Mouse (Mus musculus): ENCODE measurements at regions not wholly inside any gene's neighbourhood (a gene's known extent, or its start where the extent isn't known, plus 50 kb on each side); places are given as distances from the start of the nearest gene placed in this dataset.

DNA sequence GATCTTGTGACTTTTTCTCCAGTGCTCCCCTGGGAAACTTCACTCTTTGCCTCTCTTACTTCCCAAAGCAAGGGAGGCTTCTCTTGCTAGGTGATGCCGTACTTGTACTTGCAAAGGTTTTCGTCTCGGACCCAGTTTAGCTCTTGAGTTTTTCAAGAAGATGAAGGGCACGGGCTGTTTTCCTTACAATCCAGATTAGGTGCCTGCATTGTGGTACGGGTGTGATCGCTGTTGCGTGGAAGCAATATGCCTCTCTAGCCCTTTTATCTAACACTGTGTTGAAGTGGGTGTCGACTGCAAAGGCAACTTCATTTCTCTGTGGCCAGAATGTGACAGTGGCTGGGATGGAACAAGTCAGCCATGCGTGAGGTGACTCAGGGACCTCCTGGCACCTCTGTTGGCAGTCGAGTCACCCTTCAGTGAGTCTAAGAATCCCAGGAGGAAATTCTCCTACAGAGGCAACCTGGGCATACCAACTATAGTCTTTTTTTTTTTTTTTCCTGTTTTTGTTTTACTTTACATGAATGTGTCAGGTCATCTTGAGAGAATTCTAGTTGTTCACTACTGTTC lies 138.7 kb upstream of the Dnajc19 start:
- no peak for DNase-seq

DNA sequence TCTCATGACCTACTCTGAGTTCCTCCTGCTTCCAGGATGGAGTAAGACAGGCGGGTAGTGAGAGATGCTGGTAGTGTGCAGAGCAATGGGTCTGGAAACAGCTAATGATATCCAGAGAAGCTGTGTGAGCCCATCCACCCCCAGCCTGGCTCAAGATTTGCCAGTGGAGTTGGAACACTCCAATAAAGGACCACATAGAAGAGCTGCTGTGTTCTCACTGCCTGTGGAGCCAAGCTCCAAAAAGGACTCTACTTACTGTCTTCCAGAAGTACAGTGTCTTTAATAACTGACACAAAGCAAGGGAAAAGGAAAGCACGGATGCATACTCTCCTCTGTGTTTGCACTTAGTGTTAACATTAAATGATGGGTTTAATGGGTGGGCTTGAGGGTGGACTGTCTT lies 138.0 kb upstream of the Dnajc19 start:
- no peak for DNase-seq

GRCm38 (mm10) chr3:34217911-34218310 lies 136.8 kb upstream of the Dnajc19 start:
- no peak for DNase-seq

DNA sequence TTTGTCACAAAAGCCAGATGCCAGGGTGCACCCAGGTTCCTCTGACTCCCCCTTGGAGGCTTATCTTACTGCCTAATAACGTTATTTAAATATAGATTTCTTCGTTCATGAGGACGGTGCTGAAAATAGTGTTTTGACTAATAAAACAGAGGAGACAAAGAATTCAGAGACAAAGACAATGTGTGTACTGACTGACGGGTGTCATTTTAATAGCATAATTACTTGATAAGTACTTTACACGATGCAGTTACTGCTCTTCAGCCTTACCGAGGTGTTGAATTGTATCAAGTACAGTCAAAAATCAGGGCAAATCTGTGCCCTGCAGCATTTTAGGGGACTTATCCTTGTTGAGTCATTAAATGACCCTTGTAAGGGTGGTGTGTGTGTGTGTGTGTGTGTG lies 133.1 kb upstream of the Dnajc19 start:
- DNase-seq, result no peak

DNA sequence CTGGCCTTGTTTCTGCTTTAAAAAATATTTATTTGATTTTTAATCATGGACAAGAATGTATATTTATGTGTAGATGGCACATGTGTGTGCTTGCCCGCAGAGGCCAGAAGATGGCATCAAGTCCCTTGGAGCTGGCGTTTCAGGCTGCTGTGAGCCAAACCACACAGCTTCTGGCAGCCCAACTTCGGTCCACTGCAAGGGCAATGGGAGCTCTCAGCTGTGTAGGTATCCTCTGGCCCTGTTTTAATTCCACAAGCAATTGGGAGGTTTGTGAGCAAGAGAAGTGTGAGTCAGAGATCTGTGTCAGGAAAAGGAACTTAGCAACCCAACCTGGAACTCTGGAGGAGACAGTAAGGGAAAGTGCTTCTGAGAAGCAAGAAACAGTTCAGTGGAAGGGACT lies 125.3 kb upstream of the Dnajc19 start:
- no peak for DNase-seq

GRCm38 (mm10) chr3:34198228-34198627 lies 117.1 kb upstream of the Dnajc19 start:
- peak; percentile 48 to 75 for DNase-seq

GRCm38 (mm10) chr3:34197163-34197455 lies 116.0 kb upstream of the Dnajc19 start:
- DNase-seq, result no peak

GRCm38 (mm10) chr3:34196451-34197162 lies 115.5 kb upstream of the Dnajc19 start:
- no peak for DNase-seq

- DNase-seq, result no peak
These were observed 114.8 kb upstream of the Dnajc19 start for GRCm38 (mm10) chr3:34195729-34196450.

DNA sequence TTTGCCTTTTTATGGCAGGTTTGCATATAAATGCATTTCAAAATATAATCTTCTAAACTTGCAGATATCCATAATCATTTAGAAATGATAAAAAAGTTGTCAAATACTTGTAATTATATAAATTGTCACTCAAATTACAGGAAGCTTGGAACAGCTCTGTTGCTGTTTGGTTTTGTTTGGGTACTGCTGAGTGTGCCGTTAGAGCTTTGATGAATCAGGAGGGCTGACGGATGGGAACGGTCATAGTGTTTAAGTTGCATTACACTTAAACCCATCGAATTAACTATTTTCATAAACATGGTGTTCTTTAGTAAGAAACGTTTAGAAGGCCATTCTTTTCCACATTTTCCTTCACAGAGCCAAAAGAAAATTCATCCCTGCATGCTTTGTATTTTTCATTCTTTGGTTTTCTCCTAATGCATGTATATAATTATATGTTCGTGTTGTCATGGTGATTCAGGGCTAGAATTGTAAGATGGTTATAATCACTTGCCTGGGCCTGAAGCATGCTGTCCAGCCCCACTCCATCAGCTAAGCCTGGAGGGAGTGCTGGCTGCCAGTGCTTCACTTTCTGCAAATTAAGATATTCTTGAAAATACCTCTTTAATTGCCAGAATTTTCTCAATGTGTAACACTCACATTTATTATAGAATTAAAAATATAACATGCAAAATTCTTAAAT lies 92.4 kb upstream of the Dnajc19 start:
- no peak for DNase-seq

DNA sequence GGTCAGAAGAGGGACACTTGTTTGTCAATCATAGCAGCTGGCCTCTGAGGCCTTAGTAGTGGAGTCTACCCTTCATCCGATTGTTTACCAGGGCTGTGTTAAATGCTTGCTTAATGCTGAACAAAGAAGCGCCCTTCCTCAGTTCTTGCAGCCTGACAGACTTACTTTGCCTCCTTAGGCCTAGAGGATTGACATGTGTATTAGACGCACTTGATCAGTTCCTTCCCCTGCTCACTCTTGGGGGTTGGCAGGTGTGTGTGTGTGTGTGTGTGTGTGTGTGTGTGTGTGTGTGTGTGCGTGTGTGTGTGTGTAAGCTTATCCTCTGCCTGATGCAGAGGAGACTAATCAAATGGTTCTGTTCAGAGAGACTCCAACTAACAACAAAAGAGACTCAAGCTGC lies 91.8 kb upstream of the Dnajc19 start:
- DNase-seq, result no peak

DNA sequence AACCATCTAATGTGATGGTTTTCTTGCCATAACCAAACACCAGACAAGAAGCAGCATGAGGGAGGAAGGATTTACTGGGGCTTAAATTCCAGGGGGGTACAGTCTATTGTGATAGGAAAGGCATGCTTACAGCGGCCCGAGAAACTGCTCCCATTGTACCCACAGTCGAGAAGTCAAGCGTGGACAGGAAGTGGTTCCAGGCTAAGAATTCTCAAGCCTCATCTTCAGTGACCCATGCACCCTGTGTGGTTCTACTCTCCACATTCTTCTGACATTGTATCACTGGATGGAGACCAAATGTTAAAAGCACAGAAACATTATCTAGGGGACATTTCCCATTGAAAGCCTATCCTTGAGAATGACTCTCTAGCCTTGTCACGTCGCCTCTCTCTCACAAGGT lies 90.8 kb upstream of the Dnajc19 start:
- DNase-seq, result no peak

DNA sequence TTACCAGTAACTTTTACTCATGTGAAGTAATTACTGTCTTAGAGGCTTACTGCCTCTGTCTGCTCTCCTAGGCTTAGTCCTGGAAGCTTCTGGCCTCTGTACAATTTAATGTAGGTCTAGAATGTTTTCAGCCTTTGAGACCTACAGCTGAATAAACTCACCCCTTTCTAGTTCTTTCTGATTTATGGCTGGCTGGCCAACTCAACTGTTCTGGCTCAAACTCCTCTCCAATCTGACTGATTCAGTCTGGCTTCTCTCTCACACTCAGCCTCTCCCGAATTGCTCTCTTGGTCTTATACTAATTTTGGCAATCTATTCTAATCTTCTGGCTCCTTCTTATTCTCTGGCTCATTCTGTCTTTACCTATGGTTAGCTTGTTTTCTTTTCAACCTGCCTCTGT lies 87.0 kb upstream of the Dnajc19 start:
- DNase-seq, result no peak

- DNase-seq, result peak in 1 of 2 experiments; percentile 11
These were observed 68.9 kb upstream of the Dnajc19 start for GRCm38 (mm10) chr3:34150036-34150435.

DNA sequence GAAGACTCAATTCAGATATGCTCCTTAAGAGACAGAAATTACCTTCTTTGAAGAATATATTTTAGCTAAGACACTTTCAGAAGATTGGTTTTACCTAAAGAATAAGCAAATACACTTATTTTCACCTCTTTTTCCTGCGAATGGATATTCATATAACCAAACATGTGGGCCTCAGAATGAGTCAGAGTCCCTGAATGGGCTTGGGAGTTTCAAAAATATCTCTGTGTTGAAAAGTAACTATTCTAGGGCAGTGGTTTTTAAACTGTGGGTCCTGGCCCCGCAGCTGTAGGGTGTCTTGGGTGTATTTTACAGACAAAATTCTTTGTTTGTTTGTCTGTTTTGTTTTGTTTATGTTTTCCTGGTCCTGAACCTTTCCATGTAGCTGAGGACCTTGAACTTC lies 62.5 kb upstream of the Dnajc19 start:
- no peak for DNase-seq

- DNase-seq, result no peak
These were observed 58.1 kb upstream of the Dnajc19 start for GRCm38 (mm10) chr3:34139227-34139626.

DNA sequence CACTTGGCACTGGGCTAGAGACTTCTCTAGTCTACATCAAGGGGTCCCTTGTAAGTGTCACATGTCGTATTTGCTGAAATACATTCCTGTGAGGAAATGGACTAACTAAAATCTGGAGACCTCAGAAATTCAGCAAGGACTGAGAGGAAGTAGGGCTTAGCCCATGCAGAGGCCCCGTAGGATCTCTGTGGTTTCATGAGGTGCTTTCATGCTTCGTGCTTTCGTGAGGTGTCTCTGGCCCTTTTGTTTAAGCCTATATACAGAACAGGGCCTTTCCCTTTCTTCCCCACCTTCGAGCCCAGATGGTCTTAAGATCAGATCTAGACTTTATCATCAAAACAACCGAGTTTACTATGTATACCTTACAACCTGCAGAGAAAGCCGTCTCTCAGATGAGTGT lies 56.9 kb upstream of the Dnajc19 start:
- DNase-seq, result no peak

DNA sequence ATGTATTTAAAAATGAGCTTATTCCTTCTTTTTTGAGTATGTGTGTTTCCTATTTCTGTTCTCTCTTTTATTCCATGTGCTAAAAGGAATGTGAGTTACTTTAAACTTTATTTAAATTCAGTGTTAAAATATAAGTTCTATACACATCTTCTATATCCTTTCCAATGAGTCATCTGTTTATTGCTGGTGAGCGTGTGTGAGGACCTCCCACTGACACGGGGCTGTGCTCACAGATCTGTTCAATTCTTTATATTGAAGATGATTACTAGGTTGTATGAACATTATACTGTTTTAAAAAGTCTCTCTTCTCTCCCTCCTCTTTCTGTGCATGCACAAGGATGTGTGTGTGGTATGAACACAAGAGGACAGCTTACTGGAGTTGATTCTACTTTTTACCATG lies 55.3 kb upstream of the Dnajc19 start:
- no peak for DNase-seq
